Mouse (Mus musculus): Measurements from ENCODE around the gene Efcc1.
"Not testable (repeated sequence)": the region's sequence is repeated elsewhere in the genome, so short reads cannot be mapped to it uniquely, and the experiment has no call there.

The Efcc1 gene

GRCm38 (mm10) chr6:87744632-87745031 is 14.0 kb downstream of the Efcc1 start:
- DNase-seq (ENCODE audit: low spot score) = no peak

GRCm38 (mm10) chr6:87745301-87745700 is 14.6 kb downstream of the Efcc1 start:
- DNase-seq (ENCODE audit: low spot score) = no peak

- DNase-seq (ENCODE audit: low spot score) = peak; percentile 26
Measured at GRCm38 (mm10) chr6:87746059-87746458, 15.4 kb downstream of the Efcc1 start.

GRCm38 (mm10) chr6:87746849-87747248 is 16.2 kb downstream of the Efcc1 start:
- peak; percentile 65 for DNase-seq (ENCODE audit: low spot score)

GRCm38 (mm10) chr6:87748078-87748477 is 17.4 kb downstream of the Efcc1 start:
- no peak for DNase-seq (ENCODE audit: low spot score)

- DNase-seq (ENCODE audit: low spot score) = no peak
Measured at GRCm38 (mm10) chr6:87748531-87748930, 17.9 kb downstream of the Efcc1 start.

GRCm38 (mm10) chr6:87750184-87750910 is 19.7 kb downstream of the Efcc1 start:
- DNase-seq (ENCODE audit: low spot score) = peak; percentile 2

GRCm38 (mm10) chr6:87751574-87751973 is 20.9 kb downstream of the Efcc1 start:
- DNase-seq (ENCODE audit: low spot score) = no peak

- no peak for DNase-seq (ENCODE audit: low spot score)
Measured at GRCm38 (mm10) chr6:87755196-87755595, 24.5 kb downstream of the Efcc1 start.

GRCm38 (mm10) chr6:87756896-87757295 is 26.2 kb downstream of the Efcc1 start:
- DNase-seq (ENCODE audit: low spot score) = no peak

- DNase-seq (ENCODE audit: low spot score) = no peak
Measured at GRCm38 (mm10) chr6:87759404-87759803, 28.7 kb downstream of the Efcc1 start.

GRCm38 (mm10) chr6:87759850-87760249 is 29.2 kb downstream of the Efcc1 start:
- DNase-seq (ENCODE audit: low spot score) = no peak

- no peak for DNase-seq (ENCODE audit: low spot score)
Measured at GRCm38 (mm10) chr6:87762161-87762560, 31.5 kb downstream of the Efcc1 start.

- no peak for DNase-seq (ENCODE audit: low spot score)
Measured at GRCm38 (mm10) chr6:87763376-87764280, 33.0 kb downstream of the Efcc1 start.

GRCm38 (mm10) chr6:87764296-87764695 is 33.6 kb downstream of the Efcc1 start:
- not testable (repeated sequence) for DNase-seq (ENCODE audit: low spot score)

- no peak for DNase-seq (ENCODE audit: low spot score)
Measured at GRCm38 (mm10) chr6:87770626-87771025, 40.0 kb downstream of the Efcc1 start.

GRCm38 (mm10) chr6:87774466-87774865 is 43.8 kb downstream of the Efcc1 start:
- DNase-seq (ENCODE audit: low spot score) = no peak

GRCm38 (mm10) chr6:87774909-87775308 is 44.2 kb downstream of the Efcc1 start:
- DNase-seq (ENCODE audit: low spot score) = no peak

- DNase-seq (ENCODE audit: low spot score) = no peak
Measured at GRCm38 (mm10) chr6:87775588-87776245, 45.0 kb downstream of the Efcc1 start.

- DNase-seq (ENCODE audit: low spot score) = no peak
Measured at GRCm38 (mm10) chr6:87776663-87777062, 46.0 kb downstream of the Efcc1 start.

GRCm38 (mm10) chr6:87777842-87778241 is 47.2 kb downstream of the Efcc1 start, which contains the start of gene Gp9:
Gene Gp9 (plus strand): TSS chr6:87778072.
- DNase-seq (ENCODE audit: low spot score) = no peak
